Mouse (Mus musculus): Measurements from ENCODE around the gene Insl3. TPM values are rescaled to one million over a fixed set of nuclear protein-coding genes. Genes with fewer than 3 reads are reported as not detected.
"Not testable (repeated sequence)": the region's sequence is repeated elsewhere in the genome, so short reads cannot be mapped to it uniquely, and the experiment has no call there.

Gene Insl3
- polyA plus RNA-seq, 1 experiment from 2014 or later: 1.5 TPM

- no peak overlapping the region for H3K27ac ChIP-seq (ENCODE audit: low read depth, low read length)
- H3K27me3 ChIP-seq (replicated peaks; ENCODE audit: control insufficient read depth, insufficient read depth, low read length): peaks cover 79% of the 10 kb centered on the region
- no peaks in the 10 kb centered on the region for H3K9me3 ChIP-seq (ENCODE audit: control insufficient read depth, low read length)
- H3K4me3 ChIP-seq (ENCODE audit: low read length): no peak overlapping the region
- H3K4me1 ChIP-seq (ENCODE audit: control insufficient read depth, insufficient read depth, low read depth, low read length): peaks cover 22% of the 10 kb centered on the region
- H3K36me3 ChIP-seq (ENCODE audit: control insufficient read depth, insufficient read depth, low read length): no peaks in the 10 kb centered on the region
- no peak overlapping the region for H3K4me2 ChIP-seq (ENCODE audit: low read length)
- H3K9ac ChIP-seq (ENCODE audit: low read depth, low read length): no peak overlapping the region
- no peak for ATAC-seq
- WGBS: 7% methylated on average over 15 of the region's 18 CpGs
Measured at GRCm38 (mm10) chr8:71681369-71681915, 7.6 kb upstream of the Insl3 start.

GRCm38 (mm10) chr8:71682832-71683231, 6.2 kb upstream of the Insl3 start:
- H3K27ac ChIP-seq (ENCODE audit: low read depth, low read length): no peak overlapping the region
- H3K4me2 ChIP-seq (ENCODE audit: low read length): no peak overlapping the region
- H3K36me3 ChIP-seq (ENCODE audit: control insufficient read depth, insufficient read depth, low read length): no peaks in the 10 kb centered on the region
- no peaks in the 10 kb centered on the region for H3K9me3 ChIP-seq (ENCODE audit: control insufficient read depth, low read length)
- no peak overlapping the region for H3K9ac ChIP-seq (ENCODE audit: low read depth, low read length)
- H3K4me3 ChIP-seq (ENCODE audit: low read length): no peak overlapping the region
- H3K27me3 ChIP-seq (replicated peaks; ENCODE audit: control insufficient read depth, insufficient read depth, low read length): peaks cover 87% of the 10 kb centered on the region
- 55% methylated on average over 12 of the region's 12 CpGs for WGBS
- H3K4me1 ChIP-seq (ENCODE audit: control insufficient read depth, insufficient read depth, low read depth, low read length): peaks cover 24% of the 10 kb centered on the region
- ATAC-seq: no peak

GRCm38 (mm10) chr8:71684701-71685100, 4.3 kb upstream of the Insl3 start:
- Histone ChIP-seq H3K9me3 (ENCODE audit: control insufficient read depth, low read length) (no peaks in the 10 kb centered on the region), H3K36me3 (ENCODE audit: control insufficient read depth, insufficient read depth, low read length) (no peaks in the 10 kb centered on the region), H3K4me2 (ENCODE audit: low read length) (no peak overlapping the region), H3K4me1 (ENCODE audit: control insufficient read depth, insufficient read depth, low read depth, low read length) (peaks cover 24% of the 10 kb centered on the region), H3K4me3 (ENCODE audit: low read length) (no peak overlapping the region), H3K27ac (ENCODE audit: low read depth, low read length) (no peak overlapping the region), H3K9ac (ENCODE audit: low read depth, low read length) (no peak overlapping the region), H3K27me3 (replicated peaks; ENCODE audit: control insufficient read depth, insufficient read depth, low read length) (peaks cover 89% of the 10 kb centered on the region)
- WGBS: 18% methylated on average over 10 of the region's 10 CpGs
- no peak for ATAC-seq

- H3K9me3 ChIP-seq (ENCODE audit: control insufficient read depth, low read length): no peaks in the 10 kb centered on the region
- peak overlapping the region; percentile 63 for H3K9ac ChIP-seq (ENCODE audit: low read depth, low read length)
- peak; percentile 56 for ATAC-seq
- peaks cover 19% of the 10 kb centered on the region for H3K4me1 ChIP-seq (ENCODE audit: control insufficient read depth, insufficient read depth, low read depth, low read length)
- H3K27me3 ChIP-seq (replicated peaks; ENCODE audit: control insufficient read depth, insufficient read depth, low read length): peaks cover 91% of the 10 kb centered on the region
- no peak overlapping the region; the same call in 1 of the 2 replicates for H3K27ac ChIP-seq (ENCODE audit: low read depth, low read length)
- WGBS: 5% methylated on average over 29 of the region's 29 CpGs
- no peaks in the 10 kb centered on the region for H3K36me3 ChIP-seq (ENCODE audit: control insufficient read depth, insufficient read depth, low read length)
- H3K4me2 ChIP-seq (ENCODE audit: low read length): peak overlapping the region; percentile 70
- H3K4me3 ChIP-seq (ENCODE audit: low read length): peak overlapping the region; percentile 47
Measured at GRCm38 (mm10) chr8:71685573-71685972, 3.4 kb upstream of the Insl3 start.

- Histone ChIP-seq H3K4me3 (ENCODE audit: low read length) (peak overlapping the region; percentile 47), H3K27ac (ENCODE audit: low read depth, low read length) (no peak overlapping the region; the same call in 1 of the 2 replicates), H3K4me1 (ENCODE audit: control insufficient read depth, insufficient read depth, low read depth, low read length) (peaks cover 17% of the 10 kb centered on the region), H3K27me3 (replicated peaks; ENCODE audit: control insufficient read depth, insufficient read depth, low read length) (peaks cover 91% of the 10 kb centered on the region), H3K36me3 (ENCODE audit: control insufficient read depth, insufficient read depth, low read length) (no peaks in the 10 kb centered on the region), H3K9ac (ENCODE audit: low read depth, low read length) (peak overlapping the region; percentile 63), H3K4me2 (ENCODE audit: low read length) (peak overlapping the region; percentile 70), H3K9me3 (ENCODE audit: control insufficient read depth, low read length) (no peaks in the 10 kb centered on the region)
- WGBS: 4% methylated on average over 23 of the region's 23 CpGs
- ATAC-seq: peak; percentile 73
Measured at GRCm38 (mm10) chr8:71686143-71686734, 2.8 kb upstream of the Insl3 start.

GRCm38 (mm10) chr8:71687616-71688015, 1.4 kb upstream of the Insl3 start:
- no peak overlapping the region for H3K9ac ChIP-seq (ENCODE audit: low read depth, low read length)
- H3K4me3 ChIP-seq (ENCODE audit: low read length): no peak overlapping the region
- peaks cover 17% of the 10 kb centered on the region for H3K4me1 ChIP-seq (ENCODE audit: control insufficient read depth, insufficient read depth, low read depth, low read length)
- H3K9me3 ChIP-seq (ENCODE audit: control insufficient read depth, low read length): no peaks in the 10 kb centered on the region
- no peak overlapping the region for H3K4me2 ChIP-seq (ENCODE audit: low read length)
- no peak overlapping the region for H3K27ac ChIP-seq (ENCODE audit: low read depth, low read length)
- no peak for ATAC-seq
- H3K27me3 ChIP-seq (replicated peaks; ENCODE audit: control insufficient read depth, insufficient read depth, low read length): peaks cover 90% of the 10 kb centered on the region
- WGBS: 5% methylated on average over 8 of the region's 8 CpGs
- no peaks in the 10 kb centered on the region for H3K36me3 ChIP-seq (ENCODE audit: control insufficient read depth, insufficient read depth, low read length)

- Histone ChIP-seq H3K4me3 (ENCODE audit: low read length) (peak overlapping the region; percentile 11; the same call in 1 of the 2 replicates), H3K36me3 (ENCODE audit: control insufficient read depth, insufficient read depth, low read length) (no peaks in the 10 kb centered on the region)
- ATAC-seq: no peak
Measured at GRCm38 (mm10) chr8:71692509-71692908, 3.5 kb downstream of the Insl3 start.

GRCm38 (mm10) chr8:71693166-71694041, 4.4 kb downstream of the Insl3 start:
- Histone ChIP-seq H3K27ac (ENCODE audit: low read depth, low read length) (no peak overlapping the region), H3K4me1 (ENCODE audit: control insufficient read depth, insufficient read depth, low read depth, low read length) (peaks cover 15% of the 10 kb centered on the region), H3K27me3 (replicated peaks; ENCODE audit: control insufficient read depth, insufficient read depth, low read length) (peaks cover 75% of the 10 kb centered on the region), H3K4me3 (ENCODE audit: low read length) (peak overlapping the region; percentile 33), H3K9me3 (ENCODE audit: control insufficient read depth, low read length) (0 out of 2 replicates have a peak, but pooled peaks cover 2% of the 10 kb centered on the region), H3K9ac (ENCODE audit: low read depth, low read length) (peak overlapping the region; percentile 50), H3K4me2 (ENCODE audit: low read length) (peak overlapping the region; percentile 56), H3K36me3 (ENCODE audit: control insufficient read depth, insufficient read depth, low read length) (no peaks in the 10 kb centered on the region)
- WGBS: 6% methylated on average over 64 of the region's 68 CpGs
- ATAC-seq: peak; percentile 29; the same call in 1 of the 2 replicates

More at GRCm38 (mm10) chr8:71692509-71692908, 3.5 kb downstream of the Insl3 start:
- 0 out of 2 replicates have a peak, but pooled peaks cover 2% of the 10 kb centered on the region for H3K9me3 ChIP-seq (ENCODE audit: control insufficient read depth, low read length)
- H3K27me3 ChIP-seq (replicated peaks; ENCODE audit: control insufficient read depth, insufficient read depth, low read length): peaks cover 84% of the 10 kb centered on the region
- 0% methylated on average over 26 of the region's 30 CpGs for WGBS
- no peak overlapping the region for H3K27ac ChIP-seq (ENCODE audit: low read depth, low read length)
- H3K9ac ChIP-seq (ENCODE audit: low read depth, low read length): 0 out of 2 replicates have a peak overlapping the region, but pooled peaks have one; percentile 27
- peak overlapping the region; percentile 15 for H3K4me2 ChIP-seq (ENCODE audit: low read length)
- peaks cover 15% of the 10 kb centered on the region for H3K4me1 ChIP-seq (ENCODE audit: control insufficient read depth, insufficient read depth, low read depth, low read length)

- H3K27ac ChIP-seq (ENCODE audit: low read depth, low read length); H3K4me3 ChIP-seq (ENCODE audit: low read length); H3K9me3 ChIP-seq (ENCODE audit: control insufficient read depth, low read length); ATAC-seq; H3K9ac ChIP-seq (ENCODE audit: low read depth, low read length); H3K4me2 ChIP-seq (ENCODE audit: low read length); H3K36me3 ChIP-seq (ENCODE audit: control insufficient read depth, insufficient read depth, low read length): not testable (repeated sequence)
- H3K4me1 ChIP-seq (ENCODE audit: control insufficient read depth, insufficient read depth, low read depth, low read length): peaks cover 11% of the 10 kb centered on the region
- peaks cover 70% of the 10 kb centered on the region for H3K27me3 ChIP-seq (replicated peaks; ENCODE audit: control insufficient read depth, insufficient read depth, low read length)
- 71% methylated on average over 12 of the region's 12 CpGs for WGBS
Measured at GRCm38 (mm10) chr8:71695456-71695855, 6.4 kb downstream of the Insl3 start.

All from hindbrain, embryonic 16.5 days (tissue).